Mouse (Mus musculus) E14TG2a.4 (cell line): Measurements from ENCODE around the gene Adnp.

ENCODE experiments used
- CTCF ChIP-seq: conservative IDR thresholded peaks from 2 replicates; pipeline ENCODE4 v1.5.1; 2014; ENCODE audit warnings: low read length
- NANOG ChIP-seq: IDR thresholded peaks from 2 replicates; pipeline ENCODE4 v1.6.1; 2014; ENCODE audit warnings: borderline replicate concordance, low read length, mixed read lengths
- POU5F1 ChIP-seq: IDR thresholded peaks from 2 replicates; pipeline ENCODE4 v1.6.1; 2014; ENCODE audit warnings: low read length, borderline replicate concordance

DNA sequence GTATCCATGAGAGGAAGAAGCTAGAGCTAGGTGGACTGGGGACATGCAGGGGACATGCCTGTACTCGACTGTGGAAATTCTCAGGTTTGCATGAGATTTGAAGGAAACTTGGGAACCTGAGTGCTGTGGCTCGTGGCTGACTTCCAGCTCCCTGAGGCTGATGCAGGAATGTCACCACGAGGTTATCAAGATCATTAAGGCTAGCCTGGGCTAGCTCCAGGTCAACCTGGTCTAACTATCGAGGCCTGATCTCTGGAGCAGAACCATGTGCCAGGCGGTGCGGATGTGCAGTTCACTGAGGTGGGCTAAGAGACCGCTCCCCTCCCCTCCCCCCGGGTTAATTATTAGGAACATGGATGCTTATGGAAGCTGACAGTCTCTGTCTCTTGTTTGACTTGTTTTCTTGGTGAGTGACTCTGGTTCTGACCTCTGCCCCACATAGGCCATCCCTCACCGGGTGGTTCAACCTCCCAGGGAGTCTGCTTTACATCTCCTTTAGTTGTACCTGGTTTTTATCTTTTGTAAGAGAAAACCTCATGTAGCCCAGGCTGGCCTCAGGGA, 46.5 kb downstream of the Adnp start:
- TF ChIP-seq CTCF (no peak), POU5F1 (no peak), NANOG (no peak)
